Mouse (Mus musculus): ENCODE data around the gene Rbm14.

GRCm38 (mm10) chr19:4855951-4856350 is 44.5 kb upstream of the Rbm14 start:
- TF ChIP-seq GATA1 (IDR thresholded peaks at IDR 0.05; ENCODE audit: borderline replicate concordance, low read length) (no peak), FLI1 (IDR thresholded peaks at IDR 0.05; ENCODE audit: low read length) (no peak)

All from megakaryocyte, embryonic 14.5 days (primary cell).